Mouse (Mus musculus) stomach, postnatal 0 days (tissue): ENCODE data around the gene Lmf2. TPM values are rescaled to one million over a fixed set of nuclear protein-coding genes. Genes with fewer than 3 reads are reported as not detected.

Source experiments
- ATAC-seq: fragments of 200-750 bp; cut with Nextera tagmentation; 2 replicates; pipeline ENCODE4 v1.8.0; 2017; ENCODE audit not compliant: low FRiP score, low TSS enrichment
- DNase-seq: peaks from one replicate; pipeline ENCODE4 v3.0.0-alpha.2; 2016; ENCODE audit warnings: low spot score
- H3K27ac ChIP-seq: fragments of 300-500 bp; sonication (generic); replicated peaks from 2 replicates; pipeline ENCODE4 v1.5.1; 2014; ENCODE audit warnings: mild to moderate bottlenecking, control low read depth
- H3K27me3 ChIP-seq: fragments of 300-500 bp; sonication (generic); 2 replicates; pipeline ENCODE4 v1.6.1; 2014; ENCODE audit warnings: low read length; ENCODE audit not compliant: control insufficient read depth, insufficient read depth
- H3K36me3 ChIP-seq: fragments of 300-500 bp; sonication (generic); 2 replicates; pipeline ENCODE4 v1.6.1; 2014; ENCODE audit warnings: low read length, mixed read lengths; ENCODE audit not compliant: control insufficient read depth, insufficient read depth
- H3K4me1 ChIP-seq: fragments of 300-500 bp; sonication (generic); replicated peaks from 2 replicates; pipeline ENCODE4 v1.6.1; 2014; ENCODE audit warnings: antibody characterized with exemption; ENCODE audit not compliant: control insufficient read depth, insufficient read depth
- H3K4me2 ChIP-seq: fragments of 300-500 bp; sonication (generic); replicated peaks from 2 replicates; pipeline ENCODE4 v1.6.1; 2014; ENCODE audit warnings: low read depth, mild to moderate bottlenecking, control low read depth, moderate library complexity
- H3K4me3 ChIP-seq: fragments of 300-500 bp; sonication (generic); 2 replicates; pipeline ENCODE4 v1.5.1; 2014; ENCODE audit warnings: low read depth, low read length, control low read depth
- H3K9ac ChIP-seq: fragments of 300-500 bp; sonication (generic); 2 replicates; pipeline ENCODE4 v1.6.1; 2014; ENCODE audit warnings: mild to moderate bottlenecking, low read length, control low read depth, mixed read lengths
- H3K9me3 ChIP-seq: fragments of 300-500 bp; sonication (generic); 2 replicates; pipeline ENCODE4 v1.6.1; 2016; ENCODE audit warnings: low read length; ENCODE audit not compliant: control insufficient read depth
- CTCF ChIP-seq: IDR thresholded peaks from 2 replicates; pipeline ENCODE4 v1.5.1; 2016; ENCODE audit warnings: antibody characterized with exemption, low read depth, mild to moderate bottlenecking, moderate library complexity
- EP300 ChIP-seq: optimal IDR thresholded peaks from 2 replicates; pipeline ENCODE3; 2016; ENCODE audit warnings: antibody characterized with exemption
- WGBS: fragments of 180-500 bp; shearing (Covaris S2); extraction: QIAGEN DNeasy Blood & Tissue Kit; methylation state at CpG from one replicate; pipeline ENCODE4 v1.1.7; 2014; 5-methylcytosine and 5-hydroxymethylcytosine counted together
- polyA plus RNA-seq: library from polyadenylated mRNA; unstranded; fragments of >200 nt; fragmentation: Nextera tagmentation; extraction: Ambion mirVana; gene quantifications from 2 replicates; pipeline ENCODE4 v1.2.1, GENCODE M21; 2015

The Lmf2 gene
- polyA plus RNA-seq, 1 experiment from 2014 or later, result 24.4 TPM

DNA sequence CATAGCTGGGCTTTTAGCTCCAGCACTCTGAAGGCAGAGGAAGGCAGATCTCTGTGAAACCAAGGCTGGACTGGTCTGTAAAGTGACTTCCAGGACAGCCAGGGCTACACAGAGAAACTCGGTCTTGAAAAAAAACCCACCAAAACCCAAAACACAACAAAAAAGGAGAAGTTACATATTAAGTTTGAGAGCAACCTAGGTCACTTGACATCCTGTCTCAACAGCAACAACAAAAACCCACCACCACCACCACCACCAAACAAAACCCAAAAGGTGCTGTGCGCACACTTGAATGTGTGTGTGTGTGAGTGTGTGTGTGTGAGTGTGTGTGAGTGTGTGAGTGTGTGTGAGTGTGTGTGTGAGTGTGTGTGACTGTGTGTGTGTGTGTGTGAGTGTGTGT is 15.8 kb downstream of the Lmf2 start:
- no peak overlapping the region for H3K27ac ChIP-seq
- no peak for ATAC-seq
- H3K4me2 ChIP-seq, result no peak overlapping the region
- no peaks in the 10 kb centered on the region for H3K4me1 ChIP-seq
- H3K9ac ChIP-seq, result no peak overlapping the region
- DNase-seq, result no peak
- TF ChIP-seq EP300 (no peak), CTCF (no peak)
- H3K27me3 ChIP-seq, result no peaks in the 10 kb centered on the region
- no peaks in the 10 kb centered on the region for H3K36me3 ChIP-seq
- WGBS, result 81% methylated on average over 2 of the region's 2 CpGs
- H3K9me3 ChIP-seq, result no peaks in the 10 kb centered on the region
- no peak overlapping the region for H3K4me3 ChIP-seq

DNA sequence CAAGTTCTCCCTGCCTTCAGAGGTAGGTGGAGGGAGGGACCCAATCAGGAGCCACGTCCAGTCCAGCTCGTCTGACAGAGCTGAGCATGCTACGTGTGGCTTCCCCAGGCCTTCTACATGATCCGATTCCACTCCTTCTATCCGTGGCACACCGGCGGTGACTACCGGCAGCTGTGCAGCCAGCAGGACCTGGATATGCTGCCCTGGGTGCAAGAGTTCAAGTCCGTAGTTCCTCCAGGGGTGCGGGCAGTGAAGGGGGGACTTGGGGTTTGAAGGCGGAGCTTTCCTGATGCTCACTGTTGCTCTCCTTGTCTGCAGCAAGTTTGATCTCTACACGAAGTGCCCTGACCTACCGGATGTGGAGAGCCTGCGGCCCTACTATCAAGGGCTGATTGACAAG is 19.0 kb downstream of the Lmf2 start:
- DNase-seq (no peak), ATAC-seq (no peak)
- Histone ChIP-seq H3K9me3 (no peaks in the 10 kb centered on the region), H3K4me1 (no peaks in the 10 kb centered on the region), H3K27me3 (no peaks in the 10 kb centered on the region), H3K36me3 (no peaks in the 10 kb centered on the region), H3K4me2 (no peak overlapping the region), H3K9ac (no peak overlapping the region), H3K4me3 (no peak overlapping the region), H3K27ac (no peak overlapping the region)
- TF ChIP-seq EP300 (no peak), CTCF (no peak)
- 85% methylated on average over 14 of the region's 14 CpGs for WGBS

GRCm38 (mm10) chr15:89334774-89335537 is 20.5 kb downstream of the Lmf2 start:
- TF ChIP-seq CTCF (no peak), EP300 (no peak)
- Histone ChIP-seq H3K4me1 (no peaks in the 10 kb centered on the region), H3K9me3 (no peaks in the 10 kb centered on the region), H3K9ac (no peak overlapping the region), H3K27me3 (no peaks in the 10 kb centered on the region), H3K27ac (no peak overlapping the region), H3K4me2 (no peak overlapping the region), H3K4me3 (no peak overlapping the region), H3K36me3 (no peaks in the 10 kb centered on the region)
- DNase-seq (no peak), ATAC-seq (no peak)
- WGBS, result 77% methylated on average over 17 of the region's 17 CpGs

GRCm38 (mm10) chr15:89334271-89334670 is 21.2 kb downstream of the Lmf2 start, which contains the start of gene Miox:
Gene Miox (plus strand): TSS chr15:89334398.
- DNase-seq, result no peak
- Histone ChIP-seq H3K27me3 (no peaks in the 10 kb centered on the region), H3K27ac (no peak within 1 kb of the TSS), H3K4me3 (no peak within 1 kb of the TSS), H3K36me3 (no peaks in the 10 kb centered on the region), H3K4me2 (no peak within 1 kb of the TSS), H3K9me3 (no peaks in the 10 kb centered on the region), H3K9ac (no peak within 1 kb of the TSS), H3K4me1 (no peaks in the 10 kb centered on the region)
- TF ChIP-seq CTCF (no peak), EP300 (no peak)
- no peak for ATAC-seq
- 82% methylated on average over 7 of the region's 7 CpGs for WGBS

GRCm38 (mm10) chr15:89326441-89326840 is 29.0 kb downstream of the Lmf2 start:
- 58% methylated on average over 5 of the region's 5 CpGs for WGBS
- Histone ChIP-seq H3K9ac (no peak overlapping the region), H3K4me1 (no peaks in the 10 kb centered on the region), H3K36me3 (no peaks in the 10 kb centered on the region), H3K4me3 (no peak overlapping the region), H3K27ac (no peak overlapping the region), H3K27me3 (no peaks in the 10 kb centered on the region), H3K4me2 (no peak overlapping the region), H3K9me3 (no peaks in the 10 kb centered on the region)
- ATAC-seq (no peak), DNase-seq (no peak)
- TF ChIP-seq CTCF, result no peak
- TF ChIP-seq EP300, result no peak

- Histone ChIP-seq H3K9ac (no peak overlapping the region), H3K4me2 (peak overlapping the region; percentile 45; the same call in 1 of the 2 replicates), H3K27ac (no peak overlapping the region), H3K36me3 (no peaks in the 10 kb centered on the region), H3K4me1 (no peaks in the 10 kb centered on the region), H3K27me3 (no peaks in the 10 kb centered on the region), H3K4me3 (no peak overlapping the region), H3K9me3 (no peaks in the 10 kb centered on the region)
- ATAC-seq (no peak), DNase-seq (no peak)
- WGBS, result 94% methylated on average over 4 of the region's 4 CpGs
- TF ChIP-seq CTCF (no peak), EP300 (no peak)
Observed at GRCm38 (mm10) chr15:89323656-89324055, 31.8 kb downstream of the Lmf2 start.
